In the genomic region with DNA sequence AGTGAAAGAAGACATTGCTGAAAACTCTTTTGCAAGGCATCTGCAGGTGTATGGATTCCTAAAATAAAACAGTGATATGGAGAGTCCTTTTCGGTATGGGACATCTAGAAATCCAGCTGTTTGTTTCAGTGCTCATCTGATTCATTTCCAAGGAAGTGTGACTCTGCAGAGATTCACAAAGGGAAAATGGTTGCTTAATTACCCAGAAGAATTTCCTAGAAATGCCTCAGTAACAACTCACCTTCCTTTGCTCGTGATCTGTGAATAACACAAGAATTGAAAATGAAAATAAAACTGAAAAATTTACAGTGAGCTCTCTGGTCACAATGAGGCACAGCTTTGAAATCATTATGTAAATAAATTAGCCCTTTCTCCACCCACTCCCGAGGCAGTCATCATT, we compare ENCODE assay signal across 17 mouse cellular contexts.
"Had no signal": no experiment of that assay in that cellular context is flagged by ENCODE, and none has a peak within 500 bp of the region (broad histone marks: within the 10 kb centered on the region; RNA-seq: fewer than 3 reads in every experiment).

No protein-coding gene starts in this region.

- H3K4me2 ChIP-seq: lung, embryonic 14.5 days; midbrain, embryonic 12.5 days; neural tube, embryonic 13.5 days had no signal

- H3K4me3 ChIP-seq: midbrain, embryonic 10.5 days; midbrain, embryonic 12.5 days; neural tube, embryonic 13.5 days had no signal

- H3K9me3 ChIP-seq: midbrain, embryonic 10.5 days; midbrain, embryonic 12.5 days; neural tube, embryonic 13.5 days had no signal

- H3K9ac ChIP-seq: lung, embryonic 14.5 days; midbrain, embryonic 12.5 days; neural tube, embryonic 13.5 days had no signal

- H3K4me1 ChIP-seq: midbrain, embryonic 10.5 days; midbrain, embryonic 12.5 days had no signal

- H3K27me3 ChIP-seq: midbrain, embryonic 12.5 days; neural tube, embryonic 13.5 days had no signal

- H3K27ac ChIP-seq: midbrain, embryonic 10.5 days; midbrain, embryonic 12.5 days; neural tube, embryonic 13.5 days had no signal

- ATAC-seq: midbrain, embryonic 16.5 days had no signal

- H3K36me3 ChIP-seq: midbrain, embryonic 10.5 days; midbrain, embryonic 12.5 days; neural tube, embryonic 13.5 days had no signal

- DNase-seq: lung, adult 18-20 months; lung, embryonic 14.5 days; lung, postnatal 10 days; lung, postnatal 4 days; midbrain, embryonic 14.5 days; retina, postnatal 1 day; right cerebral cortex, adult 18-20 months; right cerebral cortex, postnatal 25 days; right cerebral cortex, postnatal 4 days; spleen, adult 18-20 months; thymus, adult 18-20 months; thymus, postnatal 14 days; thymus, postnatal 36 days had no signal
